Mouse (Mus musculus): ENCODE results near the gene Syne2. TPM values are rescaled to one million over a fixed set of nuclear protein-coding genes. Genes with fewer than 3 reads are reported as not detected.

Syne2 gene
- polyA plus RNA-seq, 1 experiment from 2014 or later: 63.6 TPM

DNA sequence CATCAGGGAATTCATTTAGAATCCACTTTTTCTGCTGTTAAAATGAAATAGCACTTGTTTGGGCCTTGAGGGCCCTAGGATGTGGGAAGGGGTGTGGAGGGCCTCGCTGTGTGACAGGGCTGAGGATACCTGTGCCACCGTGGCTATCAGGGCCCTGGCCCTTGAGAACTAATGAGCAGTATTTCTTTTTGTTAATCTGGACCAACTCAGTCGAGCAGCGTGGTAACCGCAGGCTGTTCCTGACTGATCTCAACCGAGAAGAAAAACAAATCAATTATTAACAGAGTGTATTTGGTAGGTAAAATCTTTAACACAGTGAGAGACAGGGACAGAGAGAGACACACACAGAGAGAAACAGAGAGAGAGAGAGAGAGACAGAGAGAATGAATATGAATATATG is 34.5 kb downstream of the Syne2 start:
- 36% methylated on average over 6 of the region's 6 CpGs for WGBS
- no peak for ATAC-seq (ENCODE audit: insufficient number of reproducible peaks, insufficient read depth, low FRiP score, low read depth)
- H3K4me1 ChIP-seq (ENCODE audit: control insufficient read depth, insufficient read depth, low read length): peaks cover 31% of the 10 kb centered on the region
- no peak overlapping the region for H3K9ac ChIP-seq (replicated peaks; ENCODE audit: low read depth, low read length)
- no peaks in the 10 kb centered on the region for H3K9me3 ChIP-seq (ENCODE audit: control insufficient read depth, low read depth, low read length)
- H3K4me2 ChIP-seq (replicated peaks; ENCODE audit: low read depth, low read length): no peak overlapping the region
- no peaks in the 10 kb centered on the region for H3K36me3 ChIP-seq (ENCODE audit: control insufficient read depth, insufficient read depth, low read length)
- H3K27ac ChIP-seq (ENCODE audit: low read length): no peak overlapping the region; the same call in 1 of the 2 replicates
- no peaks in the 10 kb centered on the region for H3K27me3 ChIP-seq (ENCODE audit: control insufficient read depth, insufficient read depth, low read length)
- H3K4me3 ChIP-seq (ENCODE audit: low read depth, low read length): no peak overlapping the region

DNA sequence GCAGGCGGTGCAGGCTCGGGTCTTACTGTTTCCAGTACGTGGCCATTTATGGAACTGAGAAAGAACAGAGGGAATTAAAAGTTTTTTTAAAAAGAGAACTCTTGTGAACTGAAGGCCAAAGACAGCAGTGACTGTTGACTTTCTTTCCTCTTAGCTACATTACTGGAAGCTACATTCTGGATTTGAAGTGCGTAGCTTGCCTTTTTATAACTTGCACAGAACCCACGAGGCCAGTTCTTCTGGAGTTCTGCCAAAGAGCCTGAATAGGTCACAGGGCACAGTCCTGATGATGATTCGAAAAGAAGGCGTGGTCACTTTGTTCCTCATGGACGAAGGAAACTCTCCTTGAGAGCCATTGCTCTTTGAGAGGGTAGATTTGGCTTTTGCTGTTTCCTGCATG is 35.6 kb downstream of the Syne2 start:
- H3K27ac ChIP-seq (ENCODE audit: low read length): peak overlapping the region; percentile 64; the same call in 1 of the 2 replicates
- peaks cover 31% of the 10 kb centered on the region for H3K4me1 ChIP-seq (ENCODE audit: control insufficient read depth, insufficient read depth, low read length)
- H3K9me3 ChIP-seq (ENCODE audit: control insufficient read depth, low read depth, low read length): no peaks in the 10 kb centered on the region
- peak; percentile 16; the same call in 1 of the 2 replicates for ATAC-seq (ENCODE audit: insufficient number of reproducible peaks, insufficient read depth, low FRiP score, low read depth)
- H3K36me3 ChIP-seq (ENCODE audit: control insufficient read depth, insufficient read depth, low read length): no peaks in the 10 kb centered on the region
- no peaks in the 10 kb centered on the region for H3K27me3 ChIP-seq (ENCODE audit: control insufficient read depth, insufficient read depth, low read length)
- WGBS: 11% methylated on average over 8 of the region's 8 CpGs
- H3K4me2 ChIP-seq (replicated peaks; ENCODE audit: low read depth, low read length): peak overlapping the region; percentile 39
- no peak overlapping the region for H3K4me3 ChIP-seq (ENCODE audit: low read depth, low read length)
- no peak overlapping the region for H3K9ac ChIP-seq (replicated peaks; ENCODE audit: low read depth, low read length)

DNA sequence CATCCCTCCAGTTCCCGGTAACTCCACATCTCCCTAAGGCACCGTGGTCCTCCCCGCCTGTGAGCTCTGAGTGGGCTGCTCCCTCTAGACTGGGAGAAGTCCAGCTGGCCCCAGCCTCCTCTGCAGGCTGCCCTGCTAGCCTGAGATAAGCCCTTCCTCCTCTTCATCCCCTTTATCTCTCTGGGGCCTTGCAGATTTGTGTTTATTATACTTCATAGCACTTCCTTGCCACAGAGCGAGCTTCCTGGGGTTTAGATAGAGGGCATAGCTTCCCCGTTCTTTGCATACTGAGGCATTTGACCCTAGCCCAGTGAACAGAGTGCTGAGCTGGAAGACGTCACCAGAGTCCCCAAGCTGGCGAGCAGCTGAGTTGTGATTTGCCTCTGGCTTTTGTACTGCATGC is 37.1 kb downstream of the Syne2 start:
- no peaks in the 10 kb centered on the region for H3K27me3 ChIP-seq (ENCODE audit: control insufficient read depth, insufficient read depth, low read length)
- H3K9me3 ChIP-seq (ENCODE audit: control insufficient read depth, low read depth, low read length): no peaks in the 10 kb centered on the region
- 38% methylated on average over 7 of the region's 7 CpGs for whole genome bisulfite sequencing
- H3K36me3 ChIP-seq (ENCODE audit: control insufficient read depth, insufficient read depth, low read length): no peaks in the 10 kb centered on the region
- no peak overlapping the region for H3K4me2 ChIP-seq (replicated peaks; ENCODE audit: low read depth, low read length)
- peaks cover 31% of the 10 kb centered on the region for H3K4me1 ChIP-seq (ENCODE audit: control insufficient read depth, insufficient read depth, low read length)
- no peak overlapping the region for H3K9ac ChIP-seq (replicated peaks; ENCODE audit: low read depth, low read length)
- H3K4me3 ChIP-seq (ENCODE audit: low read depth, low read length): no peak overlapping the region
- peak; percentile 57; the same call in 1 of the 2 replicates for ATAC-seq (ENCODE audit: insufficient number of reproducible peaks, insufficient read depth, low FRiP score, low read depth)
- no peak overlapping the region for H3K27ac ChIP-seq (ENCODE audit: low read length)

DNA sequence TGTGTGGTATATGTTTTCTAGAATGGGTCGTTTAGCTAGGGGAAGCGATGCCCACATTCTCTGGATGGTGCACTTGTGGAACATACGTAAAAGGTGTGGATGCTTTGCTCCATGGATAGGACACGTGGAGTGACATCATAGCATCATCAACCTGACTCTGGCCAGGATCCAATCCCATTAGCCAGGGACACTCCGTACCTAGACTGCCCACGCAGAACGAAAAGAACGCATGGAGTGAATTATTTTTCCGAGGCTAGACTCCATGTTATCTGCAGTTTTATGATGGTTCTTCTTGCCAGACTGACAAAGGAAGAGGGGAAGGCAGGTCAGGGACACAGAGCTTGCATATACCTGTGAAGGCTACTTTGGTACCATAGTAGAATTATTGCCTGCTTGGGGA is 37.7 kb downstream of the Syne2 start:
- 86% methylated on average over 9 of the region's 9 CpGs for WGBS
- Histone ChIP-seq H3K4me2 (replicated peaks; ENCODE audit: low read depth, low read length) (no peak overlapping the region), H3K27me3 (ENCODE audit: control insufficient read depth, insufficient read depth, low read length) (no peaks in the 10 kb centered on the region), H3K36me3 (ENCODE audit: control insufficient read depth, insufficient read depth, low read length) (no peaks in the 10 kb centered on the region), H3K9me3 (ENCODE audit: control insufficient read depth, low read depth, low read length) (no peaks in the 10 kb centered on the region), H3K4me3 (ENCODE audit: low read depth, low read length) (no peak overlapping the region), H3K4me1 (ENCODE audit: control insufficient read depth, insufficient read depth, low read length) (peaks cover 31% of the 10 kb centered on the region), H3K27ac (ENCODE audit: low read length) (no peak overlapping the region), H3K9ac (replicated peaks; ENCODE audit: low read depth, low read length) (no peak overlapping the region)
- ATAC-seq (ENCODE audit: insufficient number of reproducible peaks, insufficient read depth, low FRiP score, low read depth): no peak

DNA sequence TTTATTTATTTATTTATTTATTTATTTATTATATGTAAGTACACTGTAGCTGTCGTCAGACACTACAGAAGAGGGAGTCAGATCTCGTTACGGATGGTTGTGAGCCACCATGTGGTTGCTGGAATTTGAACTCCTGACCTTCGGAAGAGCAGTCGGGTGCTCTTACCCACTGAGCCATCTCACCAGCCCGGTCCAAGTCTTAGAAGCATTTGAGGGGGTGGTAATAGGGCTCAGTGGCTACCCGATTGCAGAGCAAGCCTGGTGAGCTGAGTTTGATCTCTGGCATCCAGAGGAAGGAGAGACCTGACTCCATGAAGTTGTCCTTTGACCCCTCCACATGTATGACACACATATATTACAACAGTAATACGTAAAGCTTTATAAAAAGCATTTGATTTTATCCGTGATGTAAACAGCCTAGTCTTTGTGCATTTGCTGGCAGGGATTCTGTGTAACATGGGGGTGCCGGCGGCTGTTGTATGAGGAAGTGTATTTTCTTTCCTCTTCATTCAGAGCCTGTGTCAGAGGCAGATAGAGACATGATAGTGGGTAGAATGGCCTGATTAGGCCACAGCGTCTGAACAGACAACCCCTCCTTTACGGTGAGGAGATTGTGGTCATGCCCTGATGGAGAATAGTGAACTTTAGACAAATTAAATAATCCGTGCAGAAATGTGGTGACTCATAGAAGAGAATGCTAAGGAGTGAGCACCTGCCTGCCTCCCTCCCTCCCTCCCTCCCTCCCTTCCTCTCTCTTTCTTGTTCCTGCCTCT is 38.3 kb downstream of the Syne2 start:
- ATAC-seq (ENCODE audit: insufficient number of reproducible peaks, insufficient read depth, low FRiP score, low read depth): no peak
- no peak overlapping the region for H3K27ac ChIP-seq (ENCODE audit: low read length)
- H3K9me3 ChIP-seq (ENCODE audit: control insufficient read depth, low read depth, low read length): no peaks in the 10 kb centered on the region
- H3K4me2 ChIP-seq (replicated peaks; ENCODE audit: low read depth, low read length): no peak overlapping the region
- no peaks in the 10 kb centered on the region for H3K27me3 ChIP-seq (ENCODE audit: control insufficient read depth, insufficient read depth, low read length)
- H3K4me1 ChIP-seq (ENCODE audit: control insufficient read depth, insufficient read depth, low read length): peaks cover 31% of the 10 kb centered on the region
- no peaks in the 10 kb centered on the region for H3K36me3 ChIP-seq (ENCODE audit: control insufficient read depth, insufficient read depth, low read length)
- H3K9ac ChIP-seq (replicated peaks; ENCODE audit: low read depth, low read length): no peak overlapping the region
- 63% methylated on average over 14 of the region's 14 CpGs for WGBS
- H3K4me3 ChIP-seq (ENCODE audit: low read depth, low read length): no peak overlapping the region

DNA sequence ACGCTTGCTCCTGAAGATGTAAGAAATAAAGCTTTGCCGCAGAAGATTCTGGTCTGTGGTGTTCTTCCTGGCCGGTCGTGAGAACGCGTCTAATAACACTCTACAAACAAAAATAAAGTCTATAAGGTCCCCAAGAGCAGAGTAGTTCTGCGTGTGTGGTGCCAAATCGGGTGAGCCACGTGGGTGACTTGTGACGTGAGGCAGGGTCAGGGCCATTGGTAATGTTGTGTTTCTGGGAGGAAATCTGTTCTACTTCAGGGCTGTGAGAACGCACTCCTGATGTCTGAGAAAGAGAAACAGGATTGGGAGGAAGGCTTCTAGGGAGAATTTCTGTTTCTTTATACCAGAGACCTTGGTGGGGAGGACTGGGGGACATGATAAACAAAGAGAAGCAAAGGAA is 42.0 kb downstream of the Syne2 start:
- H3K4me1 ChIP-seq (ENCODE audit: control insufficient read depth, insufficient read depth, low read length): peaks cover 7% of the 10 kb centered on the region; the same call in 1 of the 2 replicates
- H3K27ac ChIP-seq (ENCODE audit: low read length): no peak overlapping the region
- H3K9ac ChIP-seq (replicated peaks; ENCODE audit: low read depth, low read length): no peak overlapping the region
- no peaks in the 10 kb centered on the region for H3K36me3 ChIP-seq (ENCODE audit: control insufficient read depth, insufficient read depth, low read length)
- no peak overlapping the region for H3K4me2 ChIP-seq (replicated peaks; ENCODE audit: low read depth, low read length)
- no peaks in the 10 kb centered on the region for H3K9me3 ChIP-seq (ENCODE audit: control insufficient read depth, low read depth, low read length)
- WGBS: 79% methylated on average over 10 of the region's 11 CpGs
- ATAC-seq (ENCODE audit: insufficient number of reproducible peaks, insufficient read depth, low FRiP score, low read depth): no peak
- no peaks in the 10 kb centered on the region for H3K27me3 ChIP-seq (ENCODE audit: control insufficient read depth, insufficient read depth, low read length)
- no peak overlapping the region for H3K4me3 ChIP-seq (ENCODE audit: low read depth, low read length)

DNA sequence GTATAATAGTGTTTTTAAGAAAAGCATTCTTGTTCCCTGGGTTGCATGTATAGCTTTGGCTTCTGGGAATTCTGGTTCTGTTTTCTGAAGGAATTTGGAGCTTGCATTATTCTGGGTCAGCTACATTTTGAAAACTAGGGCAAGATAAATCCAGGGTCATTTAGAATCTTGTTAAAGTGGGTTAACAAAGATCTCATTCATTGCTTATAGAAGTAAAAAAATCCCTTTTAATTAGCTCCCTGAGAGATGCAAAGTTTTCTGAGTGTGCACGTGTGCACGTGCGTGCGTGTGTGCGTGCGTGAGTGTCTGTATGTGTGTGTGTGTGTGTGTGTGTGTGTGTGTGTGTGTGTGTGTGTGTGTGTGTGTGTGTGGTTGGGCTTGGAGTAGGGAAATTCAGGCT is 42.9 kb downstream of the Syne2 start:
- no peak overlapping the region for H3K9ac ChIP-seq (replicated peaks; ENCODE audit: low read depth, low read length)
- no peak for ATAC-seq (ENCODE audit: insufficient number of reproducible peaks, insufficient read depth, low FRiP score, low read depth)
- H3K4me3 ChIP-seq (ENCODE audit: low read depth, low read length): no peak overlapping the region
- H3K4me2 ChIP-seq (replicated peaks; ENCODE audit: low read depth, low read length): no peak overlapping the region
- no peaks in the 10 kb centered on the region for H3K36me3 ChIP-seq (ENCODE audit: control insufficient read depth, insufficient read depth, low read length)
- no peak overlapping the region for H3K27ac ChIP-seq (ENCODE audit: low read length)
- H3K9me3 ChIP-seq (ENCODE audit: control insufficient read depth, low read depth, low read length): no peaks in the 10 kb centered on the region
- peaks cover 2% of the 10 kb centered on the region; the same call in 1 of the 2 replicates for H3K4me1 ChIP-seq (ENCODE audit: control insufficient read depth, insufficient read depth, low read length)
- WGBS: 91% methylated on average over 6 of the region's 6 CpGs
- H3K27me3 ChIP-seq (ENCODE audit: control insufficient read depth, insufficient read depth, low read length): no peaks in the 10 kb centered on the region

DNA sequence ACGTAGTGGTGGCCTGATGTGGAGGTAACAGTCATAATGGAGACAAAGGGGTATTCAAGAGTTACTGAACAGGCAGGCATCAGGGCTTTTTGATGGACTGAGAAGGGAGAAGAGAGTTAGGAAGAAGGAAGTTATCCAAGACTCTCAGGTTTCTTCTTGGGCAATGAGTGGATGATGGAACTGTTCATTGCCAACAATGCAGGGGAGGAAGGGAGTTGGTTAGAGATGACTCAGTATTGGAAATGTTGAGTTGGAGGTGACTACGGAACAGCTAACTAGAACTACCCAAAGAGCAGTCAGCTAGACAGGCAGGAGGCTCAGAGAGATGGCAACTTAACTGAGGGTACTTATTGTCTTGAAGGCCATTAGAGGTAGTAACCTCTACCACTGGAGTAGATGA is 47.2 kb downstream of the Syne2 start:
- no peak overlapping the region for H3K9ac ChIP-seq (replicated peaks; ENCODE audit: low read depth, low read length)
- H3K36me3 ChIP-seq (ENCODE audit: control insufficient read depth, insufficient read depth, low read length): no peaks in the 10 kb centered on the region
- peaks cover 8% of the 10 kb centered on the region; the same call in 1 of the 2 replicates for H3K4me1 ChIP-seq (ENCODE audit: control insufficient read depth, insufficient read depth, low read length)
- ATAC-seq (ENCODE audit: insufficient number of reproducible peaks, insufficient read depth, low FRiP score, low read depth): no peak
- H3K4me2 ChIP-seq (replicated peaks; ENCODE audit: low read depth, low read length): no peak overlapping the region
- H3K9me3 ChIP-seq (ENCODE audit: control insufficient read depth, low read depth, low read length): no peaks in the 10 kb centered on the region
- WGBS: 89% methylated on average over 2 of the region's 2 CpGs
- H3K4me3 ChIP-seq (ENCODE audit: low read depth, low read length): no peak overlapping the region
- H3K27ac ChIP-seq (ENCODE audit: low read length): no peak overlapping the region
- no peaks in the 10 kb centered on the region for H3K27me3 ChIP-seq (ENCODE audit: control insufficient read depth, insufficient read depth, low read length)

Data from stomach, embryonic 14.5 days (tissue).